Mouse (Mus musculus) limb, embryonic 11.5 days (tissue): ENCODE measurements around the gene Mon2. TPM values are rescaled to one million over a fixed set of nuclear protein-coding genes. Genes with fewer than 3 reads are reported as not detected.

ENCODE experiments used
- ATAC-seq: fragments of 200-750 bp; cut with Nextera tagmentation; 2 replicates; pipeline ENCODE4 v1.8.0; 2017; ENCODE audit warnings: low read depth; ENCODE audit not compliant: insufficient number of reproducible peaks, low FRiP score, low TSS enrichment
- DNase-seq: peaks from one replicate; pipeline ENCODE4 v3.0.0-alpha.2; 2015; ENCODE audit warnings: low spot score
- H3K27ac ChIP-seq: fragments of 300-500 bp; sonication (generic); replicated peaks from 2 replicates; pipeline ENCODE4 v1.5.1; 2014; ENCODE audit warnings: low read depth, mild to moderate bottlenecking, low read length
- H3K27me3 ChIP-seq: fragments of 300-500 bp; sonication (generic); 2 replicates; pipeline ENCODE4 v1.6.1; 2014; ENCODE audit warnings: mild to moderate bottlenecking, low read length, mixed read lengths; ENCODE audit not compliant: control insufficient read depth, insufficient read depth
- H3K36me3 ChIP-seq: fragments of 300-500 bp; sonication (generic); 2 replicates; pipeline ENCODE4 v1.6.1; 2014; ENCODE audit warnings: mild to moderate bottlenecking, low read length, moderate library complexity, mixed read lengths; ENCODE audit not compliant: control insufficient read depth, insufficient read depth
- H3K4me1 ChIP-seq: fragments of 300-500 bp; sonication (generic); 2 replicates; pipeline ENCODE4 v1.6.1; 2014; ENCODE audit warnings: low read length, mixed read lengths; ENCODE audit not compliant: control insufficient read depth, insufficient read depth
- H3K4me2 ChIP-seq: fragments of 300-500 bp; sonication (generic); 2 replicates; pipeline ENCODE4 v1.6.1; 2014; ENCODE audit warnings: low read depth, mild to moderate bottlenecking, moderate library complexity; ENCODE audit not compliant: severe bottlenecking
- H3K4me3 ChIP-seq: fragments of 300-500 bp; sonication (generic); 2 replicates; pipeline ENCODE4 v1.5.1; 2014; ENCODE audit warnings: low read depth, low read length
- H3K9ac ChIP-seq: fragments of 300-500 bp; sonication (generic); 2 replicates; pipeline ENCODE4 v1.6.1; 2014; ENCODE audit warnings: mild to moderate bottlenecking, low read length
- H3K9me3 ChIP-seq: fragments of 300-500 bp; sonication (generic); 2 replicates; pipeline ENCODE4 v1.6.1; 2016; ENCODE audit warnings: low read length; ENCODE audit not compliant: control insufficient read depth
- WGBS: fragments of 180-500 bp; shearing (Covaris S2); extraction: QIAGEN DNeasy Blood & Tissue Kit; methylation state at CpG from one replicate; pipeline ENCODE4 v1.1.7; 2014; 5-methylcytosine and 5-hydroxymethylcytosine counted together
- polyA plus RNA-seq: library from polyadenylated mRNA; unstranded; fragments of >200 nt; fragmentation: Nextera tagmentation; extraction: Ambion mirVana; gene quantifications from 2 replicates; pipeline ENCODE4 v1.2.1, GENCODE M21; 2014

Gene Mon2
- polyA plus RNA-seq, 1 experiment from 2014 or later: 27.4 TPM

DNA sequence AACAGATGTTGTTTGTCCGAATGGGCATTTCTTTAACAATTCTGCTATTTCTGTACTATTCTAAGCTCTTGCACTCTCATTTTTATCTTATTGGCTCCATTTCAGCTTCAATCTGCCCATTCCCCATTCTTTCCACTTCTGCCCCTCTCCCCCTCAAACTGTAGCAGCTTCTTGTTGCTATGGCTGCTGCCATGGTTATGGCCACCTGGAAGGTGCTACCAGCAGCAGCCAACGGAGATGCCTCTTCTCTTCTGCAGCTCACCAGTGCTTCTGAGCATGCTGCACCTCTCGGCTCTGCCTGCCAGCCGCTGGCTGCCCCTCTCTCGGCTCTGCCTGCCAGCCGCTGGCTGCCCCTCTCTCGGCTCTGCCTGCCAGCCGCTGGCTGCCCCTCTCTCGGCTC, 8.0 kb upstream of the Mon2 start:
- WGBS: 61% methylated on average over 9 of the region's 9 CpGs
- ATAC-seq: no peak

DNA sequence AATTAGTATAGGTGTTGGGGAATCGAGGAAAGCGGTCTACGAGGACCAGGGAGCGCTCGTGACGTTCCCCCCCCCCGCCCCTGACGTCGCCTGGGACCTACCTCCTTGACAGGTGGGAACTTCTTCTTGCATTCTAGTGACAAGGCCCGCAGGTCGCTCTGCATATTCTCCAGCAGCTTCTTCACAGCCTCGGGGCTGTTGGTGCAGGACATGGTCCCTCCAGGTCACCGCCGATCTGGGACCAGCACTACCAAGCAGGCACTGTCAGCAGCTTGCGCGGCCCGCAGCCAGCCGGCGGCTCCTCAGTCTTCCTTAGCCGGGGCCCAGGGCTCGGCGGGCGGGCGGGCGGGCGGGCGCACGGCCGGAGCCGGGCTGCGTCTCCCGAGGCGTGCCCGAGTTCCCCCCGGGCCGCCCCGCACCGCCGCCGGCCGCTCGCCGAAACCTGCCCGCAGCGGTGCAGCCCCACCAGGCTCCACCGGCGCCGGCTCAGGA, 508 bp downstream of the Mon2 start:
- H3K4me2 ChIP-seq: peak overlapping the region; percentile 64
- no peaks in the 10 kb centered on the region for H3K9me3 ChIP-seq
- H3K9ac ChIP-seq: peak overlapping the region; percentile 85
- no peaks in the 10 kb centered on the region for H3K27me3 ChIP-seq
- no peaks in the 10 kb centered on the region for H3K4me1 ChIP-seq
- H3K4me3 ChIP-seq: peak overlapping the region; percentile 89
- ATAC-seq (peak; percentile 44), DNase-seq (peak; percentile 38)
- H3K36me3 ChIP-seq: no peaks in the 10 kb centered on the region
- under 1% methylated on average over 46 of the region's 48 CpGs for WGBS
- H3K27ac ChIP-seq: peak overlapping the region; percentile 44; the same call in 1 of the 2 replicates

More for the DNA sequence above, 8.0 kb upstream of the Mon2 start:
- no peaks in the 10 kb centered on the region for H3K27me3 ChIP-seq
- no peak overlapping the region for H3K4me2 ChIP-seq
- no peaks in the 10 kb centered on the region for H3K36me3 ChIP-seq
- H3K9ac ChIP-seq: no peak overlapping the region
- H3K27ac ChIP-seq: no peak overlapping the region
- no peak for DNase-seq
- no peak overlapping the region for H3K4me3 ChIP-seq
- no peaks in the 10 kb centered on the region for H3K9me3 ChIP-seq
- H3K4me1 ChIP-seq: no peaks in the 10 kb centered on the region

DNA sequence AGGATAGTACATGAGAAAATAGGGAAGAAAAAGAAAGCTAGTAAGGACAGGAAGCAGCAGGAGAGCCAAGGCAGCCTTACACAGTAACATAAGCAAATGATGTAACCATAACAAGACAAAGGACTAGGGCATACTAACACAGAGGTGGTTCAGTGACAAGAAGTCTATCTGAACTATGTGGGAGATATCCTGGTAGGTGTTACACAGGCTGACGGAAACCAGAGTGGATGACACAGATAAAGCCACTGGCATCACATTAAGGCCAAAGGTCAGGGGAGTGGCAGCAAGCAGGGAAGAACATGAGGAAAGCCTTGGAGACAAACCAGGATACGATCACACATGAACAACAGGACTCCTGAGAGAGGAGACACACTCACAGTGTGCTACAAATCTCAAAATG, 4.3 kb downstream of the Mon2 start:
- H3K27me3 ChIP-seq: no peaks in the 10 kb centered on the region
- H3K4me3 ChIP-seq: no peak overlapping the region
- peaks cover 5% of the 10 kb centered on the region; the same call in 1 of the 2 replicates for H3K36me3 ChIP-seq
- no peak overlapping the region for H3K4me2 ChIP-seq
- ATAC-seq: no peak
- H3K4me1 ChIP-seq: no peaks in the 10 kb centered on the region
- WGBS: 80% methylated on average over 2 of the region's 2 CpGs
- H3K9ac ChIP-seq: no peak overlapping the region
- no peak for DNase-seq
- H3K27ac ChIP-seq: no peak overlapping the region
- H3K9me3 ChIP-seq: no peaks in the 10 kb centered on the region; the same call in 1 of the 2 replicates

DNA sequence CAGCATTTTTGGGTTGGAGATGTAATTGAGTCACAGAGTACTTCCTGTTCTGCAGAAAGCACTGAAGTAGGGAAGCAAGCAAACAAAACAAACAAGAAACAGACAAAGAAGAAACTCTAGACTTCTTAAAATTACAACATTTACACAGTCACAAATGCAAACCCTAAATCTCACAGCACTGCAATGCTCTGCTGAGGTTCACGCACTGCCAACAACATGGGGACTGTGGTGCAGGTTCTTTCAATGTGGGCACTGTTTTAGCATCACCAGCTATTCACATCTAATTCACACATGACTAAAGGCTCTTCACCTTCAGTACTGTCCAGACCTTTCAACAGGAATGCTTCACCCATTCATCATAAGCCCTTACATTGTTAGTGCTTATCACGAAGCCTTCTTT, 13.3 kb downstream of the Mon2 start:
- 91% methylated on average over 2 of the region's 2 CpGs for WGBS
- no peaks in the 10 kb centered on the region for H3K4me1 ChIP-seq
- no peak overlapping the region for H3K9ac ChIP-seq
- no peak overlapping the region for H3K4me2 ChIP-seq
- no peaks in the 10 kb centered on the region for H3K36me3 ChIP-seq
- H3K4me3 ChIP-seq: no peak overlapping the region
- no peaks in the 10 kb centered on the region for H3K27me3 ChIP-seq
- ATAC-seq (no peak), DNase-seq (no peak)
- H3K27ac ChIP-seq: no peak overlapping the region
- no peaks in the 10 kb centered on the region for H3K9me3 ChIP-seq

DNA sequence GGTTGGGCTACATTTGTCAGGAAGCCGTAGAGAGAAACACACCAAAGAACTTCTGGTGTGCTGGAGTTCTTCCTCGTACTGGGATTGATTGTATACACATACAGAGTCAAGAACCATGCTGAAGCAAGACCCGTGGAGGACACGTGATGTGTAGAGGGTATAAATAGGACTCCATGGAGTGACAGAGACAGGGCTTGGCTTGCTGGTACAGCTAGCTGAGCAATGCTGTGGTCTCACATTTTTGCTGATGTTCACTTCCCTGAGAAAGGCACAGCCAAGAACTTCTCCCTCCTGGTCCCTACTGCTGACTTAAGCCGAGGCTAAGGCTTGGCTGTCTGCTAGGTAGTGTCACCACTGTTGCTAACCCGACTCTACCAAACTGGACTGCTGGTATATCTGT, 15.5 kb downstream of the Mon2 start:
- Histone ChIP-seq H3K9ac (no peak overlapping the region), H3K9me3 (no peaks in the 10 kb centered on the region), H3K27ac (no peak overlapping the region), H3K4me1 (no peaks in the 10 kb centered on the region), H3K4me3 (no peak overlapping the region), H3K27me3 (no peaks in the 10 kb centered on the region), H3K36me3 (no peaks in the 10 kb centered on the region), H3K4me2 (no peak overlapping the region)
- ATAC-seq: no peak
- no peak for DNase-seq
- 92% methylated on average over 6 of the region's 6 CpGs for WGBS

DNA sequence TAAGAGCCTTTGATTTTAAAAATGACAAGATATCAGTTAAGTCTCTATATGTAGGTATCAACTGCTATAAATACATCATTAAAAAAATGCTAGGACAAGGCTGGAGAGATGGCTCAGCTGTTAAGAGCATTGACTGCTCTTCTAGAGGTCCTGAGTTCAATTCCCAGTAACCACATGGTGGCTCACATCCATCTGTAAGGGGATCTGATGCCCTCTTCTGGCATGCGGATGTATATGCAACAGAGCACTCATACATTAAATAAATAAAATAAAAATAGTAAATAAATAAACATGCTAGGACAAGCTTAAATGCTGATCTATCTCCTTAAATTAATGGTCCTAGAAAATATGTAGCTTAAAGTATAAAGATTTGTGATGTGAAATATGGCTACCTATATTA, 19.2 kb downstream of the Mon2 start:
- ATAC-seq: no peak
- 88% methylated on average over 1 of the region's 1 CpGs for WGBS
- no peak overlapping the region for H3K9ac ChIP-seq

DNA sequence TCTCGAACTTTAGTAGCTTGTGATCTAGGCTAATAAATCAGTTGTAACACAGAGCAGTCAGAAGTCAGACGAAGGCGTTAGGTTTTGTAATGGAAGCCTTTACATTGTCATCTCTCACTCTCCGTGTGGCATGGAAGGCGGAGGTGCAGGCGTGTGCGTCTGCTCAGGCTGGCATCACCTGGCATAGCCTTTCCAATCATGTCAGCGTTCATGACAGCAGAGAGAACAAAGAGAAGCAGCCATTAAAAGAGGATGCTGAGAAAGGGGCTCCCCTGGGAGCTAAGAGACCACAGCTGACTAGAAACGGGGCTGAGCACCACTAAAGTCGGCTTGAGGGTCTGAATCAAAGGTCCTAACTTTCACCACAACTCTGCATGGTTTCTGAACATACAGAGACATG, 19.8 kb downstream of the Mon2 start:
- DNase-seq (no peak), ATAC-seq (no peak)

More for the DNA sequence above, 19.2 kb downstream of the Mon2 start:
- Histone ChIP-seq H3K27me3 (no peaks in the 10 kb centered on the region), H3K4me1 (no peaks in the 10 kb centered on the region), H3K4me2 (no peak overlapping the region), H3K9me3 (no peaks in the 10 kb centered on the region), H3K27ac (no peak overlapping the region), H3K36me3 (no peaks in the 10 kb centered on the region), H3K4me3 (no peak overlapping the region)
- DNase-seq: no peak

DNA sequence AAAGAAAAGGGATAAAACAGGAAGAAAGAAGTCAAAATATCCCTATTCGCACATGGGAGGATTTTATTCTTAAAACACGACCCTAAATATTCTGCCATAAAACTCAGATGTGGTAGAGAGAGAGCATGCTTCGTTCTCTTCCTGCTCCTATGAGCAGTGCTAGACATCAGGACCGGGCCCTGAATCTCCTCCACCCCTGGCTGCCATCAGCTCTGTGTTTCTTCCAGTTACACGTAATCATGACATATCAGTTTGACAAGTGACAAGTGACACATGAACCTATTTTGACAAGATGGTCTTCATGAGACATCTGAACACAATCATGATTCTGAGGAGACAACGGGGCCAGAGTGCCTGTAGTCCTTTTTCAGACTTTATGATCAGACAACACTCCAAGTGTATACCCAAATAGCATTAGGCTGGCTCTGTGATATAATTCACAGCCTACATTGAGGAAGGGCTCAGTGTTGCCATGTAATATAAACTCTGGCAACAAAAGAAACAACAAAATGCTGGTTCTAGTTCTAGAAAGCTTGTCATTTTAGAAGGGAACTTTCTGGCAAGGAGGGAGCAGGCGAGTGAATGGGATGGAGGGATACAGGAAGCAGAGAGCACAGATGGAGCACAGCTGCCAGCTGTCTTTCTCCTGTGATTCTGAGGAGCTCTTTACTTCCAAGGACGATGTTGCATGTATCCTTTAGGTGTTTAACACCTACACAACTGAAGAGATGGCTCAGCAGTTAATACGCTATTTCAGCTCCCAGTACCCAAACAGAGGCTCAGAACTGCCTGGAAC, 20.9 kb downstream of the Mon2 start:
- WGBS: 85% methylated on average over 9 of the region's 9 CpGs
- no peak for DNase-seq
- Histone ChIP-seq H3K27me3 (no peaks in the 10 kb centered on the region), H3K4me2 (no peak overlapping the region), H3K4me1 (no peaks in the 10 kb centered on the region), H3K27ac (no peak overlapping the region), H3K9me3 (no peaks in the 10 kb centered on the region), H3K4me3 (no peak overlapping the region), H3K36me3 (no peaks in the 10 kb centered on the region; the same call in 1 of the 2 replicates), H3K9ac (no peak overlapping the region)
- no peak for ATAC-seq

More for the DNA sequence above, 19.8 kb downstream of the Mon2 start:
- no peaks in the 10 kb centered on the region for H3K36me3 ChIP-seq
- no peak overlapping the region for H3K27ac ChIP-seq
- no peaks in the 10 kb centered on the region for H3K27me3 ChIP-seq
- no peaks in the 10 kb centered on the region for H3K4me1 ChIP-seq
- no peak overlapping the region for H3K9ac ChIP-seq
- 89% methylated on average over 10 of the region's 10 CpGs for WGBS
- no peaks in the 10 kb centered on the region for H3K9me3 ChIP-seq
- no peak overlapping the region for H3K4me2 ChIP-seq
- no peak overlapping the region for H3K4me3 ChIP-seq
